Mouse (Mus musculus): ENCODE results near the gene Prkci.

Prkci gene

DNA sequence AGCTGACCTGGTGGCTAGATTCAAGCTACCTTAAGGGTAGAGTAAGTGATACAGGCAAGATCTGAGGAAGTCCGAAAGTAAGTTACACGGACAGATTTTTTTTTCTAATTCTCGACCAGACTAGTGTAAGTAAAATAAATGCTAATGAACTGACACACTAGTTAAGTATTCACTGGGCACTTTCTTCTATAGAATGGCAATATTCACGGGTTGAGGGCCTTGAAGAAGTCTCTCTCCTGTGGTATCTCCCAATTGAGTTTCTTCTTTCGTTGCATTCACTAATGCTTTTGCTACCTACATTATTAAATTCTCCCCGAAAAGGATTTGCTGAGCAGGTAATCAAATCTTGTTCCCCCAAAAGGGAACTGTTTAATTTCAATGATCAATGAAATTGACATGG lies 688 bp upstream of the Prkci start:
- in situ Hi-C loops (cut with MseI, MboI) = no loop called here

DNA sequence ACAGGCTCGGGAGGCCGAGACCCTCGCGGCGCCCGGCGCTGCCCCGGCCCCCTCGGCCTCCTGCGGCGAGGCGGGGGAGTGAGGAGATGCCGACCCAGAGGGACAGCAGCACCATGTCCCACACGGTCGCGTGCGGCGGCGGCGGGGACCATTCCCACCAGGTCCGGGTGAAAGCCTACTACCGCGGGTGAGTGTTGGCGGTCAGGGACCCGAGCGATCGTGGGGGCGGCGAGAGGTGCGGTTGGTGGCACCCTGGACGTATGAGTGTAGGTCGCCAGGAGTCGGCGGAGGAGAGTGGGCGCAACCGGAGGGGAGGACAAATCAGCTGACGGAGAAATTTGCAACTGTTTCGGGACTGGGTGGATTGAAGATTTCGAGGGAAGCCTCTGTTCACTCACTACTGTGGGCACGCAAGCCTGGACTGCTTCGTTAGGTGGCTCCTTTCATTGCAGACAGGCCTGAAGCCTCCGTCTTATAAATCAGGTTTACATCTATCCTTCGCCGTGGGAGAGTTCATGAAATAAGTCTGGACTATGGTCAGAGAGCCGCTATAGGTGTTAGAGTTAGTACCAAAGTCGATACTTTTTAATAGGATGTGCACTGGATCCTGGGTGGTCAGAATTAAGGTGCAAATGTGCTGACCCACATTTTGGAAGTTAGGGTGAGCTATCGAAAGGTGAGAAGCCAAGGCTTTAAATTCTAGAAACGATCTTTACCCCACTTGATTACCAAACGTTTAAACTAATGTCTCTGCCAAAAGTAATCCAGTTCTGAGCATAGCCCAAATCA lies 546 bp downstream of the Prkci start:
- in situ Hi-C loops (cut with MseI, MboI) = no loop called here

- in situ Hi-C loops (cut with MseI, MboI) = no loop called here
Measured at GRCm38 (mm10) chr3:30996688-30997014, 1.1 kb downstream of the Prkci start.

DNA sequence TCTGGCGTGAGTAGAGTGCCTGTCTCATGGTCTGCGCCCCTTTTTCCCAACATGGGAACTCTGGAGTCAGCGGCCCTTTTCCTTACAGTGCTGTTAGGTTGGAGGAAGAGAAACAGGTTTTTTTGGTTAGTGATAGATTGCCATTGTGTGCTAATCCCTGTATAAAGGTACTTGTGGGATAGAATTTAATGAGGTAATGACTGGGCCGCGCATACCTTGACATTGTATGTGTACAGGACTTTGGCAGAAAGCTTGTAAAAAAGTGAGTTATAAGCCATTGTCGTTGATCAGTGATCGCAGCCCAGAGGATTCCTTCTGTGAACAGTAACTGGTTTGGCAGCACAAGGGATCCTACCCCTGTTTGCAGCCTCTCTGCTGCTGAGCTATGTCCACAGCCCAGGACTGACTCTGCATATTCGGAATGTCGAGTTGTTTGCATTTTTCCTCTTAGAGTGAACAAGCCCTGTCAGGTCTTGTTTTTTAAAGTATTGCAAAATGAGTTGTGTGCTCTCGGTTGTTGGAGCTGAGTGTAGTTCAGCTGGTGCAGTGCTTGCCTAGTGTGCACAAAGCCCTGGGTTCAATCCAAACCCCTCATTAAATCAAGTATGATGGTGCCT lies 4.0 kb downstream of the Prkci start:
- in situ Hi-C loops (cut with MseI, MboI) = no loop called here

DNA sequence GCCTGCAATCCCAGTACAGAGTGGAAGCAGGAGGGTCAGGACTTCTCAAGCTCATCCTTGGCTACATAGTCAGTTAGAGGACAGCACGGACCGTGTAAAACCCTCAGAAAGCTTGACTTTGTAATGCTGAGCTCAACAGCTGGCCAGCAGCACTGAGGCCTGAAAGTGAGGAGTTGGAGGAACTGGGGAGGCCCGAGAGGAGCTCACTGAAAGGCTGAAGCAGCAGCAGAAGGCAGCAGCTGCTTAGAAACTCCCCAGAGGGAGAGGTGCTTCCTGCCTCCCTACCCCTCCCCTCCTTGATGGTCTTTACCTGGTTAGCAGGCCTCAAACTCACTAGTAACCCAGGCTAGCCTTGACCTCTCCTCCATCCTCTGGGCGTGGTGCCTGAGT lies 4.5 kb downstream of the Prkci start:
- in situ Hi-C loops (cut with MseI, MboI) = no loop called here

GRCm38 (mm10) chr3:31001048-31001676 lies 5.6 kb downstream of the Prkci start:
- in situ Hi-C loops (cut with MseI, MboI) = no loop called here

DNA sequence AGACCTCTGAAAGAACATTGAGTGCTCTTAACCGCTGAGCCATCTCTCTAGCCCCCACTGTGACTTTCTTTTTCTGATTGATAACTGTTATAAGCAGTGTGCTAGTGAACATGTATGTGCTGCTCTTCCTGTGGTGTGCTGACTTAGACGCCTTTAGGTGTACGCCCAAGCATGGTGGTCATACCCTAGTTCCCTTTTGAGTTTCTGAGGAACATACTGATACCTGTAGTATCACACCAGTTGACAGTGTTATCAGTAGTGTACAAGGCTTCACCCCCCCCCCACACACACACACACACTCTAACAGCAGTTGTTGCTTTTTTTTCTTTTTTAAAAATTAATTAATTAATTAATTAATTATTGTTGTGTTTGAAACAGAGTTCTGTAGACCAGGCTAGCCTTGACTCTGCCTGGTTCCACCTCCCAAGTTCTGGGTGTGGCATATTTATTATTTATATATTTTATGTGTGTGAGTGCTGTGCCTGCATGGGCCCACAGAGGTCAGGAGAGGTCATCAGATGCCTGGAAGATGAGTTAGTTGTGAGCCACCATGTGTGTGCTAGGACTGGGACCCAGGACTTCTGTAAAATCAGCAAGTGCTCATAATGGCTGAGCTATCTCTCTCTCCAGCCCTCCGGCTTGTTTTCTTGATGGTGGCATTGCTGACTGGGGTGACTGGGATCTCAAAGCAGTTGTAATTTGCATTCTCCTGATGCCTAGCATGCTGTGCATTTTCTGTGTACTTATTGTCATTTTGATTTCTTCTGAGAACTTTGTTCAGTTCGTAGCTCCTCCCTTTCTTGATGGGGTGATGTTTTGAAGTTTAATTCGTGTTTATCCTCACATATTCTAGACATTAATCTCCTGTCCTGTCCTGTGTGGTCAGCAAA lies 9.0 kb downstream of the Prkci start:
- in situ Hi-C loops (cut with MseI, MboI) = no loop called here

- in situ Hi-C loops (cut with MseI, MboI) = no loop called here
Measured at GRCm38 (mm10) chr3:31014374-31014773, 18.8 kb downstream of the Prkci start.

DNA sequence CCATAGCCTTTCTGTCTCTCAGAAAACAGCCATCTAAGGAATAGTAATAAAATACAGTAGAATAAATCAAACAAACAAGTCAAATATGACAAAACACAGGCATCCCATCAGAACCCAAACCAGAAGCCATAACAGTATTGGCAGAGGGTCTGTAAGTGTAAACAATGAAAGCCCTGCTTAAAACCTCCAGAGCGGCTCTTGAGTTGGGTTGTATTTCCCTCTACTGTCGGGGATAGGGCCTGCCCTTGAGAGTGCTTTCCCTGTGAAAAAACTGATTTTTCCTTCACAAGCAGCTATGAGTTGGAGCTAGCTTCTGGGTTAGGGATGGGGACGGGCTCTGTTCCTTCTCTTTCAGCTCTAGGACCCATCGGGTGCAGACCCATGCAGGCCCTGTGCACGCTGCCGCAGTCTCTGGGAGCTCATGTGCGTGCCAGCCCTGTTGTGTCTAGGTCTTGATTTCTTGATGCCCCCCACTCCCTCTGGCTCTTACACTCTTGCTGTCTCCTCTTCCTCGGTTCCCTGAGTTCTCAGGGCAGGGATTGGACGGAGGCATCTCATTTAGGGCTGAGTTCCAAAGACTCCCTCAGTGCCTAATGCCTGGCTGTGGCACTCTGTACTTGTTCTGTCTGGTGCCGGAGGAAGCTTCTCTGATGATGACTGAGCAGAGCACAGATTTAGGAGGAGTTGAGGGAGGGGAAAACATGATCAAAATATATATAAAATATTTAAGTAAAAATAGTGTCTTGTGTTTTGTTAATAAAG lies 20.3 kb downstream of the Prkci start:
- in situ Hi-C loops (cut with MseI, MboI) = no loop called here

DNA sequence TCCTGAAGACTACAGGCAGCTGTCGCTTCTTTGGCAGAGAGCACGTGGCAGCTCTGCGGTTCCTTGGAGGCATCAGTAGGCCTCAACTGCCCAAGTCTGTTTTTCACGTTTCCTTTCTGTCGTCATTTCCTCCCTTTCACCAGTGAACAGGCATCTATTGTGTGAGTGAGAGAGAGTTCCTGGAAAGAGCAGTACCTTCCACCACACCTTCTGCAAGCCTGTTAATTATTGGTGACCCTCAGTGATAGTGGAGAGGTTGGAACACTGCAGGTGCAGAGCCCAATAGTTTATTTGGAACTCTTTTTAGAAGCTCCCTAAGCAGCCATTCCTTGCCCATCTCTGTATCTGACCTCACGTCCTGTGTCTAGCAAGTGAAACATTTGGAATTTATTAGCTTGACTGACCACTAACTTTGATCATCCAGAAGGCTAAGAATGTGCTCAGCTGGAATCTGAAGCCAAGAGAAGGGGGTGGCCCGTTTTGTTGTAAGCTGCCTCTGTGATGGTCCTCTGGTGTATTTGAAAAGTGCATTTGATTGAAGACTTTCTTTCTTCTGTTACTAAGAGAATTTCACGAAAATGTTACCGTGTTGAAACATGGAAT lies 21.1 kb downstream of the Prkci start:
- in situ Hi-C loops (cut with MseI, MboI) = no loop called here

DNA sequence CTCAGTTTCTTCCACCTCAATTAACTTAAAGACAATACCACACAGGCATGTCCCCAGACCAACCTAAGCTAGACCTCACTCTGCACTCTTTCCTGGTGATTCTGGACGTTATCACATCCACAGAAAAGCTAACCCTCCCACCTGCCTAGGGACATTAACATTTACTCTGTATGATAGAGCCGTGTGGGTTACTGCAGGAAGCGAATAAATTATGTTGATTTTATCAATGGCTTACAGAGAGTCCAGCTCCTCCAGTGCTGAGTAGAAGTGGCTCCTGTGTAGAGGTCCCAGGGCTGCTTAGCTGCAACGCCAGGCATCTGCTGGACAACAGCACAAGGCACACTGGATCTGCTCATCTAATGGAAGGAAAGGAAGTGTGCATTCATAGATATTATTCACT lies 22.1 kb downstream of the Prkci start:
- in situ Hi-C loops (cut with MseI, MboI) = no loop called here

DNA sequence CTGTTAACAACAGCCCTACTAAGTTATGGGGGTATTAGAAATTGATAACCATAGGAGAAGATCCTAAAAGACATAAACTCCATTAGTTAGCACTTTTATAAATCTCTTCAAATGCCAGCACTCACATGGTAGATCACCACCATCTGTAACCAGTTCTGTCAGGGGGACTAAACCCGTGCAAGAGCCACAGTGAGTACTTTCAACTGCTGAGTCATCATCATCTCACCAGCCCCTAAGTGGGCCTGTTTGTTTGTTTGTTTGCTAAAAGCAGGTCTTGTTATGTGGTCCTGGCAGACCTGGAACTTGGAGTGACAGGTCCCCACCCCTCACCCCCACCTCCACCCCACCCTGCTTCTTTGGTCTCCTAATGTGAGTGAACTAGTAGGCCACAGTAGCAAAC lies 23.7 kb downstream of the Prkci start:
- in situ Hi-C loops (cut with MseI, MboI) = no loop called here

GRCm38 (mm10) chr3:31019793-31020447 lies 24.4 kb downstream of the Prkci start:
- in situ Hi-C loops (cut with MseI, MboI) = no loop called here

DNA sequence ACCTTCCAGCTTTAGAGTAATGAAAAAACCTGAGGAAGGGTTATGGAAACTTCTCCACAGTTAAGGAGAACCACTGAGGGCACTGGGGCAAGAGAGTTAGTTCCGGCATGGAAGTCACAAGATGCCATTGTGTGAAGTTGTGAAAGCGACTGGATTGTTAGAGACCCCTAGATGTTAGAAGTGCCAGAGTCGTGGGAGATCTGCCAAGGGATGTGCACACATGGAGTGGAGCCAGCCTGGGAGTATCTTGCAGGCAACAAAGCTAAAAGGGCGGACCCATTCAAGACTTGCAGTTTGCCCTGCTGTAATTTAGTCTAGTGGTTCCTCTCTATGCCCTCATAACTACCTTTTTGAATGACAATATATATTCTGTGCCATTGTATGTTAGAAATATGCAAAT lies 25.1 kb downstream of the Prkci start:
- in situ Hi-C loops (cut with MseI, MboI) = no loop called here

GRCm38 (mm10) chr3:31022895-31023436 lies 27.4 kb downstream of the Prkci start:
- in situ Hi-C loops (cut with MseI, MboI) = no loop called here

GRCm38 (mm10) chr3:31027718-31028117 lies 32.2 kb downstream of the Prkci start:
- in situ Hi-C loops (cut with MseI, MboI) = no loop called here

DNA sequence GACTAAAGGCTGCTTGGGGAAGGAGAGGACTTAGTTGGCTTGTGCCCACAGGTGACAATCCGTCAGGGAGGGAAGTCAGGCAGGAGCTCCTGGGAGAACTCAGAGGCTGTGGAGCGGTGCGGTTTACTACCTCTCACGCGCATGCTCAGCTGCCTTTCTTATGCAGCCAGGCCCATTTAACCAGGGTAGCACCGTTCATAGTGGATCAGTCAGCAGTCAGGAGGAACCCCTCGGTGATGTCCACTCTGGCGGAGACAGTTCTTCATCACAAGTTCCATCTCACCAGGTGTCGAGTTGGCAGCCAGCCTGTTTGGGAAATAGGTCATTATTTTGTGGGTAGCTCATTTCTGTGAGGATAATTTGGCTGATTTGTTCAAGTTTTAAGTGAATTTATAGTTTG lies 36.1 kb downstream of the Prkci start:
- in situ Hi-C loops (cut with MseI, MboI) = no loop called here

DNA sequence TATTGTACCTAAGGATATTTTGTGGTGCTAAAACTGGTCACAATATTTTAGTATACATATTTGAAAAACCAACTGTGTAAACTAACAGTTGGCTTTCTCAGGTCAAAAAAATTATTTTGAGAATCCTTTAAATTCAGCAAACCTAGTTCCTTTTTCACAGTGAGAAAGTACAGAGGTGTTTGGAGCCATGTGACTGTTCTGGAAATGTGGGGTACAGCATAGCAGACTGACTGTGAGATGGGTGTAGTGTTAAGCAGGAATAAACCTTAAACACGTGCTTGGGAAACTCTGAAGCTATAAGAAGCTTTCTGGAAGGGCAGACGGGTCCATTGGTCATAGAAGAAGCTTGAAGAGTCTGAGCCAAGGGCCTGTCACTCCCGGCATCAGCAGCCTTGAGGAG lies 38.1 kb downstream of the Prkci start:
- in situ Hi-C loops (cut with MseI, MboI) = no loop called here

GRCm38 (mm10) chr3:31037851-31038250 lies 42.3 kb downstream of the Prkci start:
- in situ Hi-C loops (cut with MseI, MboI) = no loop called here

- in situ Hi-C loops (cut with MseI, MboI) = no loop called here
Measured at GRCm38 (mm10) chr3:31038689-31039088, 43.1 kb downstream of the Prkci start.
